In genomic region chr1:74396456-74397222, GRCm38 (mm10) we compare ENCODE assay signal across 8 mouse cellular contexts. TPM values are rescaled to one million over a fixed set of nuclear protein-coding genes. Genes with fewer than 3 reads are reported as not detected.
DNase-seq lines count a peak whose midpoint lies in the region; ATAC-seq and TF ChIP-seq lines count a peak whose summit lies in the region.
"Not testable (repeated sequence)": the region's sequence is repeated elsewhere in the genome, so short reads cannot be mapped to it uniquely, and the experiment has no call there.

No protein-coding gene starts in this region.

- TF ChIP-seq POLR2A in embryonic fibroblast, embryonic 13.5 days (IDR thresholded peaks at IDR 0.05; ENCODE audit: low read depth, low read length) = 0 out of 2 replicates have a peak, but pooled peaks have one; percentile 5
- not testable (repeated sequence) for TF ChIP-seq POLR2A in testis, adult 2 months (IDR thresholded peaks at IDR 0.05; ENCODE audit: control insufficient read depth, low read depth, low read length)

- peak overlapping the region; percentile 28; the same call in 1 of the 2 replicates for H3K9ac ChIP-seq in heart, embryonic 11.5 days (ENCODE audit: low read depth, low read length)
- not testable (repeated sequence) for H3K9ac ChIP-seq in intestine, embryonic 14.5 days (ENCODE audit: low read length); limb, embryonic 11.5 days (ENCODE audit: low read length)
- peak overlapping the region; percentile 16; the same call in 1 of the 2 replicates for H3K9ac ChIP-seq in lung, embryonic 15.5 days

- not testable (repeated sequence) for H3K4me3 ChIP-seq in embryonic fibroblast, embryonic 13.5 days (ENCODE audit: insufficient read depth, low read length)
- peak overlapping the region; percentile 47; the same call in 1 of the 2 replicates for H3K4me3 ChIP-seq in heart, embryonic 11.5 days (ENCODE audit: low read depth, low read length)
- peak overlapping the region; percentile 38 for H3K4me3 ChIP-seq in intestine, embryonic 14.5 days (ENCODE audit: low read depth, low read length)
- peak overlapping the region; percentile 32 for H3K4me3 ChIP-seq in limb, embryonic 11.5 days (ENCODE audit: low read depth, low read length)
- H3K4me3 ChIP-seq in lung, embryonic 15.5 days = peak overlapping the region; percentile 46; the same call in 1 of the 2 replicates
- H3K4me3 ChIP-seq in testis, adult 2 months (ENCODE audit: control insufficient read depth, low read depth, low read length) = peak overlapping the region; percentile 63

- H3K27me3 ChIP-seq in heart, embryonic 11.5 days (ENCODE audit: control insufficient read depth, insufficient read depth, low read length); intestine, embryonic 14.5 days (replicated peaks; ENCODE audit: control insufficient read depth, insufficient read depth, low read length); limb, embryonic 11.5 days (ENCODE audit: control insufficient read depth, insufficient read depth, low read length); lung, embryonic 15.5 days; testis, adult 2 months (ENCODE audit: control insufficient read depth, insufficient read depth, low read length): not testable (repeated sequence)

- peak overlapping the region; percentile 90 for H3K4me2 ChIP-seq in heart, embryonic 11.5 days
- peak overlapping the region; percentile 94 for H3K4me2 ChIP-seq in intestine, embryonic 14.5 days (ENCODE audit: low read length)
- H3K4me2 ChIP-seq in limb, embryonic 11.5 days (ENCODE audit: low read depth, severe bottlenecking) = peak overlapping the region; percentile 70
- H3K4me2 ChIP-seq in lung, embryonic 15.5 days = peak overlapping the region; percentile 93

- 5% methylated on average over 11 of the region's 12 CpGs for WGBS in heart, embryonic 11.5 days (ENCODE audit: insufficient replicate concordance)
- WGBS in intestine, embryonic 14.5 days = 7% methylated on average over 11 of the region's 12 CpGs
- WGBS in limb, embryonic 11.5 days = 12% methylated on average over 12 of the region's 12 CpGs
- 3% methylated on average over 12 of the region's 12 CpGs for WGBS in lung, embryonic 15.5 days

- H3K36me3 ChIP-seq in heart, embryonic 11.5 days (ENCODE audit: control insufficient read depth, insufficient read depth, low read length) = peaks cover 19% of the 10 kb centered on the region
- H3K36me3 ChIP-seq in intestine, embryonic 14.5 days (ENCODE audit: control insufficient read depth, insufficient read depth, low read length) = peaks cover 22% of the 10 kb centered on the region
- H3K36me3 ChIP-seq in limb, embryonic 11.5 days (ENCODE audit: control insufficient read depth, insufficient read depth, low read length); testis, adult 2 months (ENCODE audit: control insufficient read depth, insufficient read depth, low read length): not testable (repeated sequence)
- peaks cover 21% of the 10 kb centered on the region for H3K36me3 ChIP-seq in lung, embryonic 15.5 days

- H3K4me1 ChIP-seq in embryonic fibroblast, embryonic 13.5 days (ENCODE audit: control insufficient read depth, insufficient read depth, low read length); limb, embryonic 11.5 days (ENCODE audit: control insufficient read depth, insufficient read depth, low read length): not testable (repeated sequence)
- peaks cover 10% of the 10 kb centered on the region for H3K4me1 ChIP-seq in heart, embryonic 11.5 days (ENCODE audit: control insufficient read depth, insufficient read depth, low read length)
- H3K4me1 ChIP-seq in intestine, embryonic 14.5 days (replicated peaks; ENCODE audit: control insufficient read depth, insufficient read depth, low read length) = peaks cover 13% of the 10 kb centered on the region
- H3K4me1 ChIP-seq in lung, embryonic 15.5 days = peaks cover 25% of the 10 kb centered on the region
- H3K4me1 ChIP-seq in testis, adult 2 months (ENCODE audit: control insufficient read depth, insufficient read depth, low read length) = peaks cover 11% of the 10 kb centered on the region

- not testable (repeated sequence) for TF ChIP-seq CTCF in embryonic fibroblast, embryonic 13.5 days (IDR thresholded peaks at IDR 0.05; ENCODE audit: borderline replicate concordance, insufficient read depth, low read length); testis, adult 2 months (IDR thresholded peaks at IDR 0.05; ENCODE audit: control insufficient read depth, insufficient read depth, insufficient replicate concordance, low read depth, low read length)

- H3K9me3 ChIP-seq in heart, embryonic 11.5 days (replicated peaks; ENCODE audit: control insufficient read depth, low read length); intestine, embryonic 14.5 days (ENCODE audit: control insufficient read depth, low read length); limb, embryonic 11.5 days (ENCODE audit: control insufficient read depth, low read length); lung, embryonic 15.5 days: not testable (repeated sequence)

- DNase-seq in adrenal gland, postnatal 14 days = peak; percentile 9
- DNase-seq in intestine, embryonic 14.5 days (ENCODE audit: low spot score); limb, embryonic 11.5 days (ENCODE audit: low spot score): not testable (repeated sequence)

- not testable (repeated sequence) for ATAC-seq in heart, embryonic 11.5 days (replicated peaks; ENCODE audit: insufficient number of reproducible peaks, low FRiP score, low TSS enrichment); intestine, embryonic 14.5 days (replicated peaks; ENCODE audit: low FRiP score, low TSS enrichment, low read depth); limb, embryonic 11.5 days (ENCODE audit: insufficient number of reproducible peaks, low FRiP score, low TSS enrichment, low read depth); lung, embryonic 15.5 days (ENCODE audit: borderline replicate concordance, extremely low read depth, low FRiP score, low TSS enrichment)
- ATAC-seq in monocyte, adult 5-6 weeks (replicated peaks; ENCODE audit: insufficient number of reproducible peaks, low FRiP score, low TSS enrichment, poor library complexity, severe bottlenecking) = peak; percentile 30

- peak overlapping the region; percentile 77 for H3K27ac ChIP-seq in embryonic fibroblast, embryonic 13.5 days (ENCODE audit: insufficient read depth, low read length)
- peak overlapping the region; percentile 93 for H3K27ac ChIP-seq in heart, embryonic 11.5 days (ENCODE audit: low read depth, low read length)
- peak overlapping the region; percentile 91; the same call in 1 of the 2 replicates for H3K27ac ChIP-seq in intestine, embryonic 14.5 days (ENCODE audit: low read depth)
- H3K27ac ChIP-seq in limb, embryonic 11.5 days (replicated peaks; ENCODE audit: low read depth, low read length) = peak overlapping the region; percentile 76; the same call in 1 of the 2 replicates
- peak overlapping the region; percentile 93 for H3K27ac ChIP-seq in lung, embryonic 15.5 days
- H3K27ac ChIP-seq in testis, adult 2 months (ENCODE audit: control insufficient read depth, insufficient read depth, low read depth, low read length) = peak overlapping the region; percentile 71

RNA-seq across cellular contexts. Expression of gene Ctdsp1, which starts 5.3 kb away (rescaled TPM):
- total RNA-seq in adrenal gland, postnatal 14 days (2021) = 128 and 130 TPM in 2 replicates
- polyA plus RNA-seq in embryonic fibroblast, embryonic 13.5 days (2011; ENCODE audit: insufficient read length, low read depth, missing spikeins) = 58.6 and 78.6 TPM in 2 replicates
- polyA plus RNA-seq in heart, embryonic 11.5 days (2014; fragmentation: Nextera tagmentation; extraction: Ambion mirVana) = 59.6 and 63.8 TPM in 2 replicates
- 86.8 and 87.1 TPM in 2 replicates for polyA plus RNA-seq in intestine, embryonic 14.5 days (2014; fragmentation: Nextera tagmentation; extraction: Ambion mirVana)
- polyA plus RNA-seq in limb, embryonic 11.5 days (2014; fragmentation: Nextera tagmentation; extraction: Ambion mirVana) = 74.7 and 75.8 TPM in 2 replicates
- polyA plus RNA-seq in lung, embryonic 15.5 days (2015; fragmentation: Nextera tagmentation; extraction: Ambion mirVana) = 93.0 and 96.0 TPM in 2 replicates
- total RNA-seq in monocyte, adult 5-6 weeks (2017) = 31.8 to 64.2 TPM (median 34.4 TPM) in 3 replicates
- 12.1 and 13.6 TPM in 2 replicates for polyA plus RNA-seq in testis, adult 2 months (2012; rRNA removed)

RNA-seq across cellular contexts. Expression of gene Vil1, which starts 12.5 kb away (rescaled TPM):
- total RNA-seq in adrenal gland, postnatal 14 days (2021) = 2.4 and 3.0 TPM in 2 replicates
- polyA plus RNA-seq in embryonic fibroblast, embryonic 13.5 days (2011; ENCODE audit: insufficient read length, low read depth, missing spikeins) = not detected in 2 replicates
- polyA plus RNA-seq in heart, embryonic 11.5 days (2014; fragmentation: Nextera tagmentation; extraction: Ambion mirVana) = 0.23 and 0.45 TPM in 2 replicates
- polyA plus RNA-seq in intestine, embryonic 14.5 days (2014; fragmentation: Nextera tagmentation; extraction: Ambion mirVana) = 58.1 and 64.7 TPM in 2 replicates
- 0.16 and 0.18 TPM in 2 replicates for polyA plus RNA-seq in limb, embryonic 11.5 days (2014; fragmentation: Nextera tagmentation; extraction: Ambion mirVana)
- 0.34 and 0.40 TPM in 2 replicates for polyA plus RNA-seq in lung, embryonic 15.5 days (2015; fragmentation: Nextera tagmentation; extraction: Ambion mirVana)
- 0.87 to 1.9 TPM in 2 of 3 replicates, not detected in the other for total RNA-seq in monocyte, adult 5-6 weeks (2017)
- polyA plus RNA-seq in testis, adult 2 months (2012; rRNA removed) = 0.09 and 0.22 TPM in 2 replicates

RNA-seq across cellular contexts. Expression of gene Slc11a1, which starts 21.6 kb away (rescaled TPM):
- 5.3 and 6.9 TPM in 2 replicates for total RNA-seq in adrenal gland, postnatal 14 days (2021)
- polyA plus RNA-seq in embryonic fibroblast, embryonic 13.5 days (2011; ENCODE audit: insufficient read length, low read depth, missing spikeins) = 1.1 TPM in 1 of 2 replicates, not detected in the other
- polyA plus RNA-seq in heart, embryonic 11.5 days (2014; fragmentation: Nextera tagmentation; extraction: Ambion mirVana) = 1.1 TPM in 2 replicates
- 5.9 and 6.6 TPM in 2 replicates for polyA plus RNA-seq in intestine, embryonic 14.5 days (2014; fragmentation: Nextera tagmentation; extraction: Ambion mirVana)
- 1.0 and 1.8 TPM in 2 replicates for polyA plus RNA-seq in limb, embryonic 11.5 days (2014; fragmentation: Nextera tagmentation; extraction: Ambion mirVana)
- polyA plus RNA-seq in lung, embryonic 15.5 days (2015; fragmentation: Nextera tagmentation; extraction: Ambion mirVana) = 4.5 and 4.6 TPM in 2 replicates
- total RNA-seq in monocyte, adult 5-6 weeks (2017) = 180 to 306 TPM (median 249 TPM) in 3 replicates
- 3.0 and 3.1 TPM in 2 replicates for polyA plus RNA-seq in testis, adult 2 months (2012; rRNA removed)

RNA-seq across cellular contexts. Expression of gene Catip, which starts 34.7 kb away (rescaled TPM):
- 0.15 and 0.45 TPM in 2 replicates for total RNA-seq in adrenal gland, postnatal 14 days (2021)
- 3.6 and 3.7 TPM in 2 replicates for polyA plus RNA-seq in embryonic fibroblast, embryonic 13.5 days (2011; ENCODE audit: insufficient read length, low read depth, missing spikeins)
- 0.17 and 0.59 TPM in 2 replicates for polyA plus RNA-seq in heart, embryonic 11.5 days (2014; fragmentation: Nextera tagmentation; extraction: Ambion mirVana)
- polyA plus RNA-seq in intestine, embryonic 14.5 days (2014; fragmentation: Nextera tagmentation; extraction: Ambion mirVana) = 0.60 and 0.82 TPM in 2 replicates
- 0.25 and 0.79 TPM in 2 replicates for polyA plus RNA-seq in limb, embryonic 11.5 days (2014; fragmentation: Nextera tagmentation; extraction: Ambion mirVana)
- 1.1 TPM in 2 replicates for polyA plus RNA-seq in lung, embryonic 15.5 days (2015; fragmentation: Nextera tagmentation; extraction: Ambion mirVana)
- 0.29 to 3.3 TPM (median 0.96 TPM) in 3 replicates for total RNA-seq in monocyte, adult 5-6 weeks (2017)
- 22.0 and 25.9 TPM in 2 replicates for polyA plus RNA-seq in testis, adult 2 months (2012; rRNA removed)

Comparison
In these comparisons a context has a peak if more than half of its experiments do, and no peak if none do; other contexts are left out.
1. RNA of gene Vil1, which starts 12.5 kb away (polyA plus RNA-seq): 58.1 to 64.7 TPM in intestine, embryonic 14.5 days; 0.34 to 0.40 TPM in lung, embryonic 15.5 days, 0.23 to 0.45 TPM in heart, embryonic 11.5 days, 0.16 to 0.18 TPM in limb, embryonic 11.5 days, 0.09 to 0.22 TPM in testis, adult 2 months and not detected in embryonic fibroblast, embryonic 13.5 days; every median in the first group is over 10 times any median in the second.
2. Peak in every context shown above with its lines, with median percentiles within 50 percentile points of each other: H3K27ac ChIP-seq and H3K4me2 ChIP-seq.